Mouse (Mus musculus): ENCODE measurements around the gene Slc43a2.
"Not testable (repeated sequence)": the region's sequence is repeated elsewhere in the genome, so short reads cannot be mapped to it uniquely, and the experiment has no call there.

Slc43a2 gene

GRCm38 (mm10) chr11:75572854-75573650 is 41.6 kb downstream of the Slc43a2 start:
- peak; percentile 88 for DNase-seq (ENCODE audit: low spot score)

GRCm38 (mm10) chr11:75574378-75575123 is 43.1 kb downstream of the Slc43a2 start:
- no peak for DNase-seq (ENCODE audit: low spot score)

GRCm38 (mm10) chr11:75575560-75576123 is 44.1 kb downstream of the Slc43a2 start:
- no peak for DNase-seq (ENCODE audit: low spot score)

GRCm38 (mm10) chr11:75578609-75579008 is 47.1 kb downstream of the Slc43a2 start:
- DNase-seq (ENCODE audit: low spot score): no peak

- DNase-seq (ENCODE audit: low spot score): no peak
Measured at GRCm38 (mm10) chr11:75581495-75582149, 50.1 kb downstream of the Slc43a2 start.

GRCm38 (mm10) chr11:75583521-75583920 is 52.0 kb downstream of the Slc43a2 start:
- no peak for DNase-seq (ENCODE audit: low spot score)

GRCm38 (mm10) chr11:75585061-75585460 is 53.6 kb downstream of the Slc43a2 start:
- DNase-seq (ENCODE audit: low spot score): no peak

GRCm38 (mm10) chr11:75585978-75586377 is 54.5 kb downstream of the Slc43a2 start:
- DNase-seq (ENCODE audit: low spot score): no peak

- no peak for DNase-seq (ENCODE audit: low spot score)
Measured at GRCm38 (mm10) chr11:75586963-75587362, 55.5 kb downstream of the Slc43a2 start.

- DNase-seq (ENCODE audit: low spot score): peak; percentile 96
Measured at GRCm38 (mm10) chr11:75587493-75588284, 56.2 kb downstream of the Slc43a2 start, which contains the start of gene Pitpna. Pitpna (plus strand) TSS chr11:75588097.

GRCm38 (mm10) chr11:75588285-75588941 is 56.9 kb downstream of the Slc43a2 start:
- DNase-seq (ENCODE audit: low spot score): peak; percentile 83

GRCm38 (mm10) chr11:75592612-75593011 is 61.1 kb downstream of the Slc43a2 start:
- DNase-seq (ENCODE audit: low spot score): no peak

- DNase-seq (ENCODE audit: low spot score): peak; percentile 42
Measured at GRCm38 (mm10) chr11:75594431-75594830, 62.9 kb downstream of the Slc43a2 start.

GRCm38 (mm10) chr11:75595404-75595803 is 63.9 kb downstream of the Slc43a2 start:
- no peak for DNase-seq (ENCODE audit: low spot score)

GRCm38 (mm10) chr11:75595816-75596215 is 64.3 kb downstream of the Slc43a2 start:
- no peak for DNase-seq (ENCODE audit: low spot score)

GRCm38 (mm10) chr11:75596726-75597255 is 65.3 kb downstream of the Slc43a2 start:
- no peak for DNase-seq (ENCODE audit: low spot score)

GRCm38 (mm10) chr11:75598004-75598403 is 66.5 kb downstream of the Slc43a2 start:
- no peak for DNase-seq (ENCODE audit: low spot score)

- DNase-seq (ENCODE audit: low spot score): not testable (repeated sequence)
Measured at GRCm38 (mm10) chr11:75599802-75600201, 68.3 kb downstream of the Slc43a2 start.

- no peak for DNase-seq (ENCODE audit: low spot score)
Measured at GRCm38 (mm10) chr11:75604826-75605225, 73.3 kb downstream of the Slc43a2 start.

GRCm38 (mm10) chr11:75605318-75605717 is 73.8 kb downstream of the Slc43a2 start:
- no peak for DNase-seq (ENCODE audit: low spot score)

- DNase-seq (ENCODE audit: low spot score): no peak
Measured at GRCm38 (mm10) chr11:75608776-75609175, 77.3 kb downstream of the Slc43a2 start.

All from T-cell, adult 2 months (primary cell).